ENCODE assay signal across 15 mouse cellular contexts in genomic region chr9:116293110-116293509, GRCm38 (mm10).
A peak's percentile ranks its signal among the peaks of the same experiment; 100 is the strongest.
DNase-seq lines count a peak whose midpoint lies in the region; ATAC-seq and TF ChIP-seq lines count a peak whose summit lies in the region.
"Had no signal": no experiment of that assay in that cellular context is flagged by ENCODE, and none has a peak within 500 bp of the region (broad histone marks: within the 10 kb centered on the region; RNA-seq: fewer than 3 reads in every experiment).

No protein-coding gene starts in this region.

- H3K4me3 ChIP-seq in kidney, postnatal 0 days (replicated peaks; ENCODE audit: low read depth, low read length), result no peak overlapping the region
- H3K4me3 ChIP-seq: forebrain, embryonic 15.5 days; megakaryocyte, embryonic 14.5 days had no signal

- no peak overlapping the region for H3K9ac ChIP-seq in kidney, postnatal 0 days (ENCODE audit: low read depth, low read length)
- H3K9ac ChIP-seq: forebrain, embryonic 15.5 days had no signal

- no peak for ATAC-seq in kidney, postnatal 0 days (replicated peaks; ENCODE audit: low FRiP score, low read depth)
- ATAC-seq in inflammation-experienced regulatory T-cells, adult 6 months, result no peak
- ATAC-seq: forebrain, embryonic 15.5 days had no signal

- TF ChIP-seq CTCF in kidney, postnatal 0 days (IDR thresholded peaks at IDR 0.05; ENCODE audit: low read depth), result no peak

- DNase-seq in adrenal gland, postnatal 10 days, result peak; percentile 21
- DNase-seq in adrenal gland, adult 2 months, result no peak
- peak; percentile 25 for DNase-seq in kidney, postnatal 0 days (ENCODE audit: low spot score)
- DNase-seq in kidney, adult 9 months, result no peak
- peak; percentile 19 for DNase-seq in R1 (ENCODE audit: low read depth, low spot score)
- DNase-seq in lung, postnatal 10 days, result peak; percentile 34
- DNase-seq in layer of hippocampus, adult 9-10 months (ENCODE audit: low spot score), result no peak
- DNase-seq: adrenal gland, postnatal 14 days; cerebellum, adult 9-10 months; layer of hippocampus, adult 9-11 months; right cerebral cortex, adult 18-20 months had no signal

- 65% methylated on average over 6 of the region's 6 CpGs for WGBS in kidney, postnatal 0 days

- H3K27me3 ChIP-seq in kidney, postnatal 0 days (ENCODE audit: insufficient read depth, low read length), result no peaks in the 10 kb centered on the region
- H3K27me3 ChIP-seq: forebrain, embryonic 15.5 days; megakaryocyte, embryonic 14.5 days had no signal

- H3K27ac ChIP-seq in kidney, postnatal 0 days, result no peak overlapping the region
- H3K27ac ChIP-seq: forebrain, embryonic 15.5 days had no signal

- no peaks in the 10 kb centered on the region for H3K36me3 ChIP-seq in kidney, postnatal 0 days (ENCODE audit: insufficient read depth, low read length)
- H3K36me3 ChIP-seq: forebrain, embryonic 15.5 days had no signal

- H3K4me2 ChIP-seq in kidney, postnatal 0 days (ENCODE audit: low read length), result no peak overlapping the region
- H3K4me2 ChIP-seq: forebrain, embryonic 15.5 days; liver, embryonic 11.5 days had no signal

- no peaks in the 10 kb centered on the region for H3K9me3 ChIP-seq in kidney, postnatal 0 days (replicated peaks; ENCODE audit: low read length)
- H3K9me3 ChIP-seq: forebrain, embryonic 15.5 days had no signal

- no peaks in the 10 kb centered on the region for H3K4me1 ChIP-seq in kidney, postnatal 0 days (replicated peaks; ENCODE audit: insufficient read depth, low read length)
- H3K4me1 ChIP-seq: forebrain, embryonic 15.5 days had no signal

Comparison
In these comparisons a context has a peak if more than half of its experiments do, and no peak if none do; other contexts are left out.
1. DNase-seq: peak in adrenal gland, postnatal 10 days (single experiment), kidney, postnatal 0 days (single experiment), R1 (single experiment) and lung, postnatal 10 days (single experiment); none in adrenal gland, adult 2 months (single experiment), kidney, adult 9 months (single experiment) and layer of hippocampus, adult 9-10 months (single experiment).